Mouse (Mus musculus) kidney, postnatal 0 days (tissue): ENCODE results near the gene Pik3r6. TPM values are rescaled to one million over a fixed set of nuclear protein-coding genes. Genes with fewer than 3 reads are reported as not detected.
A peak's percentile ranks its signal among the peaks of the same experiment; 100 is the strongest.

Source experiments
- ATAC-seq: fragments of 200-750 bp; cut with Nextera tagmentation; replicated peaks from 2 replicates; pipeline ENCODE4 v1.8.0; 2017; ENCODE audit warnings: low read depth, moderate number of reproducible peaks, moderate TSS enrichment, moderate library complexity; ENCODE audit not compliant: low FRiP score
- DNase-seq: peaks from one replicate; pipeline ENCODE4 v3.0.0-alpha.2; 2016; ENCODE audit warnings: low spot score
- H3K27ac ChIP-seq: fragments of 300-500 bp; sonication (generic); 2 replicates; pipeline ENCODE4 v1.5.1; 2014; ENCODE audit warnings: mild to moderate bottlenecking
- H3K27me3 ChIP-seq: fragments of 300-500 bp; sonication (generic); 2 replicates; pipeline ENCODE4 v1.6.1; 2014; ENCODE audit warnings: low read length, mixed read lengths; ENCODE audit not compliant: insufficient read depth
- H3K36me3 ChIP-seq: fragments of 300-500 bp; sonication (generic); 2 replicates; pipeline ENCODE4 v1.6.1; 2014; ENCODE audit warnings: low read length, mixed read lengths; ENCODE audit not compliant: insufficient read depth
- H3K4me1 ChIP-seq: fragments of 300-500 bp; sonication (generic); replicated peaks from 2 replicates; pipeline ENCODE4 v1.6.1; 2014; ENCODE audit warnings: antibody characterized with exemption, low read length, mixed read lengths; ENCODE audit not compliant: insufficient read depth
- H3K4me2 ChIP-seq: fragments of 300-500 bp; sonication (generic); 2 replicates; pipeline ENCODE4 v1.6.1; 2014; ENCODE audit warnings: mild to moderate bottlenecking, low read length, moderate library complexity, mixed read lengths
- H3K4me3 ChIP-seq: fragments of 300-500 bp; sonication (generic); replicated peaks from 2 replicates; pipeline ENCODE4 v1.5.1; 2014; ENCODE audit warnings: low read depth, low read length
- H3K9ac ChIP-seq: fragments of 300-500 bp; sonication (generic); 2 replicates; pipeline ENCODE4 v1.6.1; 2014; ENCODE audit warnings: low read depth, low read length
- H3K9me3 ChIP-seq: fragments of 300-500 bp; sonication (generic); replicated peaks from 2 replicates; pipeline ENCODE4 v1.6.1; 2016; ENCODE audit warnings: low read length, inconsistent platforms, mixed read lengths
- CTCF ChIP-seq: IDR thresholded peaks from 2 replicates; pipeline ENCODE4 v1.5.1; 2016; ENCODE audit warnings: antibody characterized with exemption, low read depth, mild to moderate bottlenecking, moderate library complexity
- WGBS: fragments of 180-500 bp; shearing (Covaris S2); extraction: QIAGEN DNeasy Blood & Tissue Kit; methylation state at CpG from one replicate; pipeline ENCODE4 v1.1.7; 2014; 5-methylcytosine and 5-hydroxymethylcytosine counted together
- polyA plus RNA-seq: library from polyadenylated mRNA; unstranded; fragments of >200 nt; fragmentation: Nextera tagmentation; extraction: Ambion mirVana; gene quantifications from 2 replicates; pipeline ENCODE4 v1.2.1, GENCODE M21; 2015

Gene Pik3r6
- polyA plus RNA-seq, 1 experiment from 2014 or later, result 3.9 TPM

DNA sequence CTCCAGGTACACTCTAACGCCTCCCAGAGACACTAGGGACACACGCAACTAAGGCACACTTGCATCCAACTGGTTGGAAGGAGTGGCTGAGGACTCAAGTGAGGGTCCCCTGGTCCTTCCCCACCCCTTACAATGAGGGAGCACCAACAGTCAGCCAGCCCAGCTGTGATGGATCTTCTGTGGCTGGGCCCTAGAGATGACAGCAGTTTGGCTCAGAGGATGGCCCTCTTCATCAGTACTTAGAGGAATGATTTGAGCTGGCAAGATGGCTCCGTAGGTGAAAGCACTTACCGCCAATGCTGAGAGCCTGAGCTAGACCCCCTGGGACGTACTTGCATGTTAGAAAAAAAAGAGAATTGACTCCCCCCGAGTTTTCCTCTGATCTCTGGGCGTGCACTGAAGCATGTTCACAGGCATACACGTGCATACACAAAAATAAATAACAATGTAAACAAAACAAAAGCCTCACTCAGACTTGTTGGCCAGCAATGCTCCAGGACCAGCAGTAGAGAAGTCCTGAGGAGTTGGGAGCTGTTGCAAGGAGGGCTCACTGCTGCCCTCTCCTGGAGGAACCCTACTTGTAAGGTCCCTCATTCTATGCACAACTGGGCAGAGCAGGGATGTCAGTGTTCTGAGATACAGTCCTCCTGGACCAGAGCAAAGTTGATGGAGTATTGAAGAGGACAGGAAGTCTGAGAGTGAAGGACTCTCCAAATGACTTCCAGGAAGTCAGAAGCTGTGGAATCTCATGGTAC, 86.4 kb downstream of the Pik3r6 start:
- Histone ChIP-seq H3K4me3 (no peak overlapping the region), H3K27me3 (no peaks in the 10 kb centered on the region), H3K9me3 (no peaks in the 10 kb centered on the region), H3K9ac (no peak overlapping the region), H3K27ac (no peak overlapping the region), H3K36me3 (no peaks in the 10 kb centered on the region), H3K4me2 (no peak overlapping the region), H3K4me1 (peaks cover 12% of the 10 kb centered on the region)
- TF ChIP-seq CTCF, result peak; percentile 92
- 56% methylated on average over 8 of the region's 8 CpGs for WGBS
- ATAC-seq (peak; percentile 33), DNase-seq (peak; percentile 92)

DNA sequence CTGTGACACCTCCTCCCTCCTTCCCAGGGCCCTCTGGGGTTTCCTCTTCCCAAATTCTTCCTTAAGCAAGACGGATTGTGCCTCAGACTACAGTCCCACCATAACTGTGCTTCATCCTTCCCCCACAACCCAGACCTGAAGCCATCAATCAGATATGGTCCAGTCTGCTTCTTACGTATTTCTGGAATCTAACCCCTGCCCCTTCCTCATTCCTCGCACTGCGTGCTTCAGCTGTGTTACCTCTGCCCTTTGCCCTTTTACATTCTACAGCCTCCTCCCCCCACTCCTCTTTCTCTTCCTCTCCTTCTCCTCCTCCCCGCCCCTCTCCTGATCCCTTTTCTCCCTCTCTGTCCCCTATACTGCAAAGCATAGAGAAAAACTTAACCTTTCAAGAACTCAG, 88.9 kb downstream of the Pik3r6 start:
- Histone ChIP-seq H3K9ac (no peak overlapping the region), H3K27ac (no peak overlapping the region), H3K4me1 (peaks cover 12% of the 10 kb centered on the region), H3K9me3 (no peaks in the 10 kb centered on the region), H3K4me2 (no peak overlapping the region), H3K4me3 (no peak overlapping the region), H3K27me3 (no peaks in the 10 kb centered on the region), H3K36me3 (no peaks in the 10 kb centered on the region)
- WGBS, result 29% methylated on average over 5 of the region's 5 CpGs
- DNase-seq (peak; percentile 85), ATAC-seq (no peak)
- no peak for TF ChIP-seq CTCF

DNA sequence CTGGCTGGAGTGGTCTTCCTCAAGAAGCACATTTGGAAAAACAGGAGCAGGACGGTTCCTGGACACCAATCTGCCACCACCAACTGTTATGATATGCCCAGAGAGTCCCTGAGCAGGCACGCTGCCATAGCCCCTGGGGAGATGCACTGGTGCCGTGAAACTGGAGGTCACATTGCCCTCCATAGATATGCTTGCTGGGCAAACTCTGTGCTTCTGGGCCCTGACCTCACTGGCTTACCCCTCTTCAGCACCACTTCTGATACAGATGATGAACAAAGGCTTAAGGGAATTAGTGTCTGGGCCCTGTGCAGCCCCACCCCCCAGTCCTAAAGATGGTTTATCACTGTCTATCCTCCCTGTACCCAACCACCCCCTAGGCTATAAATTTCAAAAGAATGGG, 90.4 kb downstream of the Pik3r6 start:
- ATAC-seq (no peak), DNase-seq (no peak)
- peaks cover 12% of the 10 kb centered on the region for H3K4me1 ChIP-seq
- H3K4me2 ChIP-seq, result no peak overlapping the region
- no peak overlapping the region for H3K4me3 ChIP-seq
- H3K27ac ChIP-seq, result no peak overlapping the region
- no peaks in the 10 kb centered on the region for H3K9me3 ChIP-seq
- 48% methylated on average over 3 of the region's 3 CpGs for WGBS
- no peak for TF ChIP-seq CTCF
- no peak overlapping the region for H3K9ac ChIP-seq
- no peaks in the 10 kb centered on the region for H3K27me3 ChIP-seq
- no peaks in the 10 kb centered on the region for H3K36me3 ChIP-seq

DNA sequence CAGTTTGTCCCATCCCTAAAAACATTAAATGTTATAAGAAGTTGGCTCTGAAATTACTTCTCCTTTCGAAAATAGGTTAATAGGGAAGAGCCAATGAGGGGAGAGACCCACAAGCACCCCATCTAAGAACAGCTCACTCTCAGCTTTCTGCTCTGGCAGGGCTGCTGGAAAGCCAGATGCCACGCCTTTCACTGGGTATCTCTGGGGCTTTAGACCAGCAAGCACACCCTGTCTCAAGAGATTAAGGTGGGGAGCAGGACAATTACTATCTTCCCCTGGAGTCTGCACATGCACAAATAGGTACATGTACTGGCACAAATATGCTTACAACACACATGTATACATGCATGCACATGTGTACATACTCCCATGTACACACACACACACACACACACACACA, 95.1 kb downstream of the Pik3r6 start:
- no peak overlapping the region for H3K27ac ChIP-seq
- no peak overlapping the region for H3K4me3 ChIP-seq
- TF ChIP-seq CTCF, result no peak
- no peak overlapping the region for H3K4me2 ChIP-seq
- H3K9me3 ChIP-seq, result no peaks in the 10 kb centered on the region
- H3K27me3 ChIP-seq, result no peaks in the 10 kb centered on the region
- DNase-seq (no peak), ATAC-seq (no peak)
- 86% methylated on average over 2 of the region's 2 CpGs for WGBS
- no peaks in the 10 kb centered on the region for H3K36me3 ChIP-seq
- H3K9ac ChIP-seq, result no peak overlapping the region
- peaks cover 32% of the 10 kb centered on the region for H3K4me1 ChIP-seq

DNA sequence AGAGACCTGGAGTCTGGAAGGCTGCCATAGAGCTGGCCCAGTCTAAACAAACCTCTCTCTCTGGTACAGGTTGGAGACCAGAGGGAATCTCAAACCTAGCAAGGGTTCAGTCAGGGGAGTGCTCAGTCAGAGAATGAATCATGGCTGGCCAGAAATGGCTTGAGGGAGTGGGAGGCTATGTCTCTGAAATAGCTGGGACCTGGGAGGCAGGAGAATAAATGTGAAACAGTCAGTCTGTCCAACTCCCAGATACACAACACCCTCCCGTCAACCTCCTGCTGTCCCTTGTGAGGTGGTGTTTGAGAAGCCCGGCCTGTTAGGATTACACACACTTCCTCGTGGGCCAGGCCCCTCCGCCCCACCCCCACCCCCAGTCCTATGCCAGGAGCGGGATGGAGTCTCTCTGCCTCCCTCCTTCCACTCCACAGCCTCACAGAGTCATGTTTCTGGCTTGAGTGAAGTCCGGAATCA, 97.8 kb downstream of the Pik3r6 start:
- no peaks in the 10 kb centered on the region for H3K9me3 ChIP-seq
- H3K27me3 ChIP-seq, result no peaks in the 10 kb centered on the region
- no peak overlapping the region for H3K9ac ChIP-seq
- peaks cover 33% of the 10 kb centered on the region for H3K4me1 ChIP-seq
- no peak for TF ChIP-seq CTCF
- peak; percentile 69; the same call in 1 of the 2 replicates for ATAC-seq
- H3K4me2 ChIP-seq, result no peak overlapping the region
- H3K36me3 ChIP-seq, result no peaks in the 10 kb centered on the region
- peak overlapping the region; percentile 85 for H3K27ac ChIP-seq
- no peak overlapping the region for H3K4me3 ChIP-seq
- WGBS, result 4% methylated on average over 6 of the region's 6 CpGs
- DNase-seq, result peak; percentile 88

DNA sequence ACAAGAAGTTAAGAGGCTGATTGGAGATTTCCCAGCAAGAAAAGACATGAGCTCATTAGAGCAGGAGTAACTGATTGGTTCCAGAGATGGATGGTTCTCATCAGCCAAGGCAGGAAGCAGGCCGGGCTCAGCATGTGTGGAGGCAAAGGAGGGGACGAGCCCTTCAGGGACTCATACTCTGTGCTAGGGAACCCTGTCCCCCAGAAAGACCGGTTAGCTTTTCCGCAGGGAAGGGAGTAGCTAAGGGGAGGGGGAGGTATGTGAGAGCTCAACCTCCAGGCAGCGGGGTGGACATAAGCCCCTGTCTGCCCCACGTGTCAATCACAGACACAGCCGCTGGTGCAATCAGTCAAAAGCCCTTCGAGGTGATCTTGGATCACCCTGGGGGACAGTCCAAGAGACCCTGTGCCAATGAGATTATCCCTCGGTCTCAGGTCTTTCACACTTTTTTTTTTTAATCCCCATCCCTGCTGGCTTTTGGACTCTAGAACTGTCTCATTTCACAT, 98.7 kb downstream of the Pik3r6 start:
- Histone ChIP-seq H3K4me2 (no peak overlapping the region), H3K27ac (peak overlapping the region; percentile 85), H3K4me1 (peaks cover 33% of the 10 kb centered on the region), H3K36me3 (no peaks in the 10 kb centered on the region), H3K27me3 (no peaks in the 10 kb centered on the region), H3K9me3 (no peaks in the 10 kb centered on the region), H3K4me3 (no peak overlapping the region), H3K9ac (no peak overlapping the region)
- peak; percentile 51 for DNase-seq
- no peak for TF ChIP-seq CTCF
- 0 out of 2 replicates have a peak, but pooled peaks have one; percentile 41 for ATAC-seq
- WGBS, result 18% methylated on average over 9 of the region's 9 CpGs

Other genes starting within 250 kb of the Pik3r6 start
- gene Ntn1, start 102.2 kb upstream of the Pik3r6 start, polyA plus RNA-seq, result 11.0 and 11.8 TPM in 2 replicates
- gene Pik3r5, start 70.9 kb upstream of the Pik3r6 start, polyA plus RNA-seq, result 0.21 and 0.23 TPM in 2 replicates
- 4.3 and 4.7 TPM in 2 replicates for gene Mfsd6l, start 53.2 kb downstream of the Pik3r6 start, polyA plus RNA-seq
- 2.9 and 3.0 TPM in 2 replicates for gene Ccdc42, start 84.0 kb downstream of the Pik3r6 start, polyA plus RNA-seq
- gene Myh10, start 188.5 kb downstream of the Pik3r6 start, polyA plus RNA-seq, result 83.8 and 93.9 TPM in 2 replicates